Mouse (Mus musculus) hindbrain, postnatal 0 days (tissue): Measurements from ENCODE around the gene Cabcoco1. TPM values are rescaled to one million over a fixed set of nuclear protein-coding genes. Genes with fewer than 3 reads are reported as not detected.

ENCODE experiments used
- ATAC-seq: fragments of 200-750 bp; cut with Nextera tagmentation; 2 replicates; pipeline ENCODE4 v1.8.0; 2017; ENCODE audit warnings: mild to moderate bottlenecking, moderate TSS enrichment, moderate library complexity
- DNase-seq: peaks from one replicate; pipeline ENCODE4 v3.0.0-alpha.2; 2015; ENCODE audit warnings: low spot score
- H3K27ac ChIP-seq: fragments of 300-500 bp; sonication (generic); 2 replicates; pipeline ENCODE4 v1.5.1; 2014; ENCODE audit warnings: mild to moderate bottlenecking
- H3K27me3 ChIP-seq: fragments of 300-500 bp; sonication (generic); 2 replicates; pipeline ENCODE4 v1.6.1; 2014; ENCODE audit warnings: low read length, mixed read lengths; ENCODE audit not compliant: insufficient read depth
- H3K36me3 ChIP-seq: fragments of 300-500 bp; sonication (generic); 2 replicates; pipeline ENCODE4 v1.6.1; 2014; ENCODE audit warnings: low read length, mixed read lengths; ENCODE audit not compliant: insufficient read depth
- H3K4me1 ChIP-seq: fragments of 300-500 bp; sonication (generic); 2 replicates; pipeline ENCODE4 v1.6.1; 2014; ENCODE audit warnings: antibody characterized with exemption, low read length, mixed read lengths; ENCODE audit not compliant: insufficient read depth
- H3K4me2 ChIP-seq: fragments of 300-500 bp; sonication (generic); 2 replicates; pipeline ENCODE4 v1.6.1; 2014; ENCODE audit warnings: low read depth, mild to moderate bottlenecking, low read length, moderate library complexity, mixed read lengths
- H3K4me3 ChIP-seq: fragments of 300-500 bp; sonication (generic); 2 replicates; pipeline ENCODE4 v1.5.1; 2014; ENCODE audit warnings: low read length
- H3K9ac ChIP-seq: fragments of 300-500 bp; sonication (generic); replicated peaks from 2 replicates; pipeline ENCODE4 v1.6.1; 2014; ENCODE audit warnings: mild to moderate bottlenecking, low read length, moderate library complexity, mixed read lengths
- H3K9me3 ChIP-seq: fragments of 300-500 bp; sonication (generic); 2 replicates; pipeline ENCODE4 v1.6.1; 2016; ENCODE audit warnings: low read length, mixed read lengths
- CTCF ChIP-seq: IDR thresholded peaks from 2 replicates; pipeline ENCODE4 v1.5.1; 2016; ENCODE audit warnings: antibody characterized with exemption, control low read depth, low read depth
- WGBS: fragments of 180-500 bp; shearing (Covaris S2); extraction: QIAGEN DNeasy Blood & Tissue Kit; methylation state at CpG from one replicate; pipeline ENCODE4 v1.1.7; 2014; 5-methylcytosine and 5-hydroxymethylcytosine counted together
- polyA plus RNA-seq: library from polyadenylated mRNA; unstranded; fragments of >200 nt; fragmentation: Nextera tagmentation; extraction: Ambion mirVana; gene quantifications from 2 replicates; pipeline ENCODE4 v1.2.1, GENCODE M21; 2015
- total RNA-seq: library from RNA; depleted of rRNA; stranded (reverse); fragments of >200 nt; gene quantifications from 2 replicates; pipeline ENCODE4 v1.2.3, GENCODE M21; 2014

The Cabcoco1 gene
- total and polyA plus RNA-seq, 2 experiments from 2014 or later: 0.94 to 6.4 TPM

GRCm38 (mm10) chr10:68558828-68559219, 17.1 kb upstream of the Cabcoco1 start:
- H3K4me2 ChIP-seq: peak overlapping the region; percentile 25
- H3K4me1 ChIP-seq: no peaks in the 10 kb centered on the region
- no peaks in the 10 kb centered on the region for H3K36me3 ChIP-seq
- no peak overlapping the region for H3K9ac ChIP-seq
- H3K27me3 ChIP-seq: no peaks in the 10 kb centered on the region
- no peaks in the 10 kb centered on the region for H3K9me3 ChIP-seq
- no peak for TF ChIP-seq CTCF
- WGBS: 51% methylated on average over 4 of the region's 4 CpGs
- no peak overlapping the region for H3K4me3 ChIP-seq
- DNase-seq: no peak
- H3K27ac ChIP-seq: no peak overlapping the region
- ATAC-seq: no peak

DNA sequence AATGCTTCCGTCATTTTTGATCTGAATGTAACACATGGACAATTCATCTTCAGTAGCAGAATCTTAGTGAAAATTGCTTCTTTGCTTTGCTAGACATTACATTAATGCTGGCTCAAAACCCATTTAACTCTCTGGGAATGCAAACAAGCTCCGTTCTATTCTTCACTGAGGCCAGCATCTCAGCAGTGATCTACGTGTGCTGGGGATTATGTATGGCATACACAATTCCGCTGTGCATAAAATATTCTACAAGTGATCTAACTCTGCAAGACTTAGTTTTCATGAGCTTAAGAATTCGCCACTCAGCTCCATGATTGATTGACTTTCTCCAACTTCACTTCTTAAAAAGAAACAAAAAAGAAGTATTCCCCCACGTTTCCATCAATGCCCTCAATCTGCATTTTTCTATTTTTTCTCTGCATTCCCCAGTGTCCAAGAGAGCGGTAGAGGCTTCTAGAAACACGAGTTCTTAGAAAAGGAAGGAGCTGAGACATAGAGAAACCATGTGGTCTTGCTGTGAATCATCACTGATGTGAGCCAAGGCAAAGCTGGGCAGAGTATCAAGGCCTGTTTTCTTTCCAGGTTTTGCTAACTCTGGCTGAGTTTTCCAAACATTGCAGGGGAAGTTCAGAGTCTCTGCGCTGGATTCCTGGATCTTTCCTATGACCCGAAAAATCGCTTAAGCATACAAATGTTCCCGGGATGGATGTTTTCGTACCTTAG, 16.6 kb upstream of the Cabcoco1 start:
- Histone ChIP-seq H3K36me3 (no peaks in the 10 kb centered on the region), H3K9ac (no peak overlapping the region), H3K4me3 (no peak overlapping the region), H3K27me3 (no peaks in the 10 kb centered on the region), H3K9me3 (no peaks in the 10 kb centered on the region), H3K27ac (no peak overlapping the region; the same call in 1 of the 2 replicates), H3K4me2 (peak overlapping the region; percentile 25), H3K4me1 (no peaks in the 10 kb centered on the region)
- 41% methylated on average over 13 of the region's 13 CpGs for WGBS
- peak; percentile 83 for DNase-seq
- no peak for TF ChIP-seq CTCF
- peak; percentile 81 for ATAC-seq

DNA sequence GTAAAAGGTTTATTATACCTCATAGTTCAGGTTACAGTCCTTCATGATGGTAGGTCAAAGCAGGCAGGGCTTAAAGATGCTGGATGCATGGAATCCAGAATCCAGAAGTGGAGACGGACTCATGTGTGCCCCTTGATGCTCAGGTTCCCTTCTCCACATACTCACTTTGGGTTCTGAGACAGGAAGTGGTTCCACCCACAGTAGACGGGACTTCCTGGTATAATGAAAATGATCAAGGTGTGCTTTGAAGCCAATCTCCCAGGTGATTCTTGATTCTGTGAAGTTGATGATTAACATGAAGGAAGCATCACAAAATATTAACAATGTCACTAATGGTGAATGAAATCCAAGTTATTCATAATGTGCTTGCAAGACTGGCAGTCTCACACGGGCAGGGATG, 12.0 kb upstream of the Cabcoco1 start:
- ATAC-seq (no peak), DNase-seq (no peak)
- Histone ChIP-seq H3K9me3 (no peaks in the 10 kb centered on the region), H3K36me3 (no peaks in the 10 kb centered on the region), H3K4me3 (no peak overlapping the region), H3K27ac (no peak overlapping the region), H3K4me1 (no peaks in the 10 kb centered on the region), H3K27me3 (no peaks in the 10 kb centered on the region), H3K4me2 (no peak overlapping the region), H3K9ac (no peak overlapping the region)
- no peak for TF ChIP-seq CTCF
- 90% methylated on average over 3 of the region's 3 CpGs for WGBS

DNA sequence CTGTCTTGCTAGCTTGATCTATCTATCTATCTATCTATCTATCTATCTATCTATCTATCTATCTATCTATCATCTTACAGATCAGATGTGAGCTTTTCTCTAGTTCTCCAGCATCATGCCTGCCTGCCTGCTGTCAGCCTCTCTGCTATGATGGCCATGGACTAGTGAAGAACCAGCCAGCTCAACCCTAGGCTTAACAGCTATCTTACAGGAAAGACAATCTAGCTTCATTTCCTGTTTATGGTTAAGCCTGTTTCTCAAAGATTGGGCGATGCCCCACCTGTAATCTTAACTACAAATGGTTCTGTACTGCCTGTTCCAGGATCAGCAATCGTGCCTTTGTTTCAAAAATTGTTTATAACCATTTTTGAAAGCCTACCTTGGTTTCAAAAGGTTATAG, 10.9 kb upstream of the Cabcoco1 start:
- 88% methylated on average over 2 of the region's 2 CpGs for WGBS
- Histone ChIP-seq H3K27ac (no peak overlapping the region), H3K4me1 (no peaks in the 10 kb centered on the region), H3K9ac (no peak overlapping the region), H3K36me3 (no peaks in the 10 kb centered on the region), H3K4me2 (no peak overlapping the region), H3K9me3 (no peaks in the 10 kb centered on the region), H3K27me3 (no peaks in the 10 kb centered on the region), H3K4me3 (no peak overlapping the region)
- no peak for TF ChIP-seq CTCF
- DNase-seq (no peak), ATAC-seq (no peak)

DNA sequence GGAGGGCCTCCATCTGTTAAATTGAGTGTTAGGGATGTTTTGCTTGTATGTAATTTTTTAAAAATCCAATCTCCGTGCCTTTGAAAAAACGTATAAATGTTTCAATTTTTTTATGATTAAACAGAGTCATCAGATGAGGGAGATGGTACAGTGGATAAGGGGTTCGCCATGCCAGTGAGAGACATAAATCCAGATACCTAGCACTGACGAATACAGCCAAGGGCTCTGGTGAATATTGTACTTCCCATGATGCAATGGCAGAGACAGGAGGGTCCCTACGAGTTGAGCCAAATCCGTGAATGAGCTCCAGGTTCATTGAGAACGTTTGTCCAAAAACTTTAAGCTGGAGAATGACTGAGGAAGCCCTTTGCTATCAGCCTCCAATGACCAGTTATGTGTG, 9.6 kb upstream of the Cabcoco1 start:
- H3K36me3 ChIP-seq: no peaks in the 10 kb centered on the region
- H3K4me3 ChIP-seq: no peak overlapping the region
- ATAC-seq: no peak
- no peaks in the 10 kb centered on the region for H3K4me1 ChIP-seq
- no peaks in the 10 kb centered on the region for H3K9me3 ChIP-seq
- WGBS: 83% methylated on average over 7 of the region's 7 CpGs
- no peak overlapping the region for H3K9ac ChIP-seq
- H3K27ac ChIP-seq: no peak overlapping the region
- H3K4me2 ChIP-seq: no peak overlapping the region
- TF ChIP-seq CTCF: no peak
- H3K27me3 ChIP-seq: no peaks in the 10 kb centered on the region
- no peak for DNase-seq

- no peaks in the 10 kb centered on the region for H3K27me3 ChIP-seq
- no peak overlapping the region for H3K4me3 ChIP-seq
- no peak for TF ChIP-seq CTCF
- H3K9ac ChIP-seq: no peak overlapping the region
- H3K36me3 ChIP-seq: no peaks in the 10 kb centered on the region
- 74% methylated on average over 9 of the region's 9 CpGs for WGBS
- no peak overlapping the region for H3K27ac ChIP-seq
- no peaks in the 10 kb centered on the region for H3K4me1 ChIP-seq
- H3K4me2 ChIP-seq: no peak overlapping the region
- no peak for ATAC-seq
- H3K9me3 ChIP-seq: no peaks in the 10 kb centered on the region
- DNase-seq: peak; percentile 11
These were observed 9.1 kb upstream of the Cabcoco1 start for GRCm38 (mm10) chr10:68550668-68551267.

DNA sequence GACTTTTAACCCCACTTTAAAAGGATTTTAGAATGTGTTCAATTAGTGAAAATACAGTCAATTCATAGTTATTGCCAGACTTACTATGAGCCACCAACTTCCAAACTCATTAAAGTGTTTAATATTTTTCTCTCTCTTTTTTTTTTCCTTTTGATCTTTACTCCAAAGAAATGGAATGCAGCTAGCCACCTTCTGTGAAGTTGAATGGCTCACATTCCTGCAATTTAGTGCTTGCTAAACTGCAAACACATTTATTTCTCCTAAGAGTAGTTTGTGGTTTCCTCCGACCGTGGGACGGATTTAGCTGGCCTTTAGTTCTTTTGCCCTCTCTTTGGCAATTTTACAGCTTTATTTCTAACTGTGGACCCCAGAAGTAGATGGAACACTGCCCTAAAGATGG, 1.4 kb upstream of the Cabcoco1 start:
- no peak overlapping the region for H3K4me3 ChIP-seq
- ATAC-seq (no peak), DNase-seq (no peak)
- 69% methylated on average over 3 of the region's 3 CpGs for WGBS
- TF ChIP-seq CTCF: no peak
- H3K27ac ChIP-seq: no peak overlapping the region
- H3K27me3 ChIP-seq: no peaks in the 10 kb centered on the region
- no peaks in the 10 kb centered on the region for H3K36me3 ChIP-seq
- peaks cover 5% of the 10 kb centered on the region for H3K4me1 ChIP-seq
- no peak overlapping the region for H3K4me2 ChIP-seq
- no peaks in the 10 kb centered on the region for H3K9me3 ChIP-seq
- no peak overlapping the region for H3K9ac ChIP-seq
